Mouse (Mus musculus): ENCODE measurements around the gene Hpn. TPM values are rescaled to one million over a fixed set of nuclear protein-coding genes. Genes with fewer than 3 reads are reported as not detected.

The Hpn gene
- polyA plus RNA-seq, 1 experiment from 2014 or later: 4.2 TPM

DNA sequence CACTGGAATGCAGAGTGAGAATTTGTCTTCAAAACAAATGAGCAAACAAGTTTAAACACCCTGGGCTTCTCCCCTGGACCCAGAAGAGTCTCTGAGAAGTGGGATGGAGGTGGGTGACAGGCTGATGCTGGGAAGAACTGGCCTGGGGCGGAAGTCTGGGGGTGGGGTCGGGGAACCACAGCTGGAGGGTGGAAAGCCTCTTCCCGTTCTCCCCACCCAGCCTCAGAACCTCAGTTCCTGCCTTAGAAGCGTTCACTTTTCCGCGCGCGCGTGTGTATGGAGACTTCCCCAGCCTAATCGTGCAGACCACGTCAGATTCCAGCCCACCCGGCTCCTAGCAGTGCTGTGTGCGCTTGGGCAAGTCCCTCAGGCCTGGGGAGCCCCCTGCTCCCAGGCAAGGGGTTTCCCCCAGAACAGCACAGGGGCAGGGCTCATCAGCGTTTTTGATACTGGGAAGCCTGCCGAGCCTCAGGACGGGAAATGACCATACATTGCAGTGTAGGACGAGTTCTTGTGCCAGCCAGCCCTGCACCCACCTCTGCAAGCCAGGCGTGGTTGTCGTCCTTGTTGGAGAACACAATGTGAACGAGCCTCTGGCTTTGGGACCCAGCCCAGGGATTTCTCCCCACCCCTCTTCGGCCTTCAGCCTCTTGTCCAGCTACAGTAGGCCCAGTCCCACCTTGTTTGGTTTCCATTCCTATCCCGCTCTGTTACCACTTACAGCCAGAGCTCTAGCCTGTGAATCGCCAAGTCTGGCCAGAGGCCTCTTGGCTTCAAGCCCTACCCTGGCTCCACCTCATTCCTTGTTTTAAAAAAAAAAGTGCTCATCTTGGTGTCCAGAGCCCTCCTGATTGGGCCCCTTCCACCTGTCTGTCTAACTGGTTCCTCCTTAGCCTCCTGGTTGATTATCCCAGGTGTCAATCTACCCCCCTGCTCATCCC, 36.5 kb upstream of the Hpn start:
- peaks cover 37% of the 10 kb centered on the region for H3K4me1 ChIP-seq
- H3K4me3 ChIP-seq: peak overlapping the region; percentile 82
- H3K9ac ChIP-seq: peak overlapping the region; percentile 94
- no peaks in the 10 kb centered on the region for H3K9me3 ChIP-seq
- peak overlapping the region; percentile 95 for H3K27ac ChIP-seq
- H3K36me3 ChIP-seq: peaks cover 7% of the 10 kb centered on the region; the same call in 1 of the 2 replicates
- ATAC-seq (ENCODE audit: insufficient number of reproducible peaks, insufficient read depth, low FRiP score, low TSS enrichment): peak; percentile 38
- peak overlapping the region; percentile 81 for H3K4me2 ChIP-seq (replicated peaks)
- WGBS: 17% methylated on average over 23 of the region's 23 CpGs
- H3K27me3 ChIP-seq: no peaks in the 10 kb centered on the region

DNA sequence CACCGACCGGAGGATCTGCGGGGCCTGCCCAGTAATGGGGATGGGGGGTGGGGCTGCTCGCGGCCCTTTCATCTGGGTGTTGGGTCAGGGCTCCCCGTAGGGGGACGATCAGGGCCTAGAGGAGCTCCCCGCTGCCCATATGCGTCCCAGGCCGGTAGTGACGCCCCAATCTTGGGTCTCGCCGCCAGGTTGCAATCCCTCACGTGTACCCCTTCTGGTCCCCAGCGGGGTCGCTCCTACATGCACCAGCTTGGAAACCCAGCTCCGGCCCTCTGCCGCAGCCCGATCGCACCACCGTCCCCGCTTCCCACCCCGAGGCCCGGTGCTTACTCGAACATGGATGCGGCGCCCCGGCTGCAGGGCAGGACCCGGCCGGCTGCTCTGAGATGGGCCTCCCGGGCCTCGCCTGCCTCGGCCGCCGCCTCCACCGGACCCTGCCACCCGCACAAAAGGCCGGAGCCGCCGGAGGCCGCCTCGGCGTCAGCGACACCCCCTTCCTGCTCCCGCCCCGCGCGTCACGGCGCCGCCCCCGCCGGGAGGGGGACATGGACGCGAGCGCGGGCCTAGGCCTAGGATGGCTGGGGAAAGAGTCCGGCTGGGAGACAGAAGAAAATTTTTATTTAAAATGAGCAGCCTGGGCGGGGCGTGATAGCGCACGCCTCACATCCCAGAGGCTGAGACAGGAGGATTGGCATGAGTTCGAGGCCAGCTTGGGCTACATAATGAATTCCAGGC, 35.6 kb upstream of the Hpn start:
- H3K36me3 ChIP-seq: peaks cover 10% of the 10 kb centered on the region; the same call in 1 of the 2 replicates
- peak overlapping the region; percentile 95 for H3K27ac ChIP-seq
- H3K4me1 ChIP-seq: peaks cover 32% of the 10 kb centered on the region
- no peaks in the 10 kb centered on the region for H3K9me3 ChIP-seq
- peak overlapping the region; percentile 82 for H3K4me3 ChIP-seq
- peak; percentile 83 for ATAC-seq (ENCODE audit: insufficient number of reproducible peaks, insufficient read depth, low FRiP score, low TSS enrichment)
- H3K27me3 ChIP-seq: no peaks in the 10 kb centered on the region
- H3K9ac ChIP-seq: peak overlapping the region; percentile 94
- WGBS: under 1% methylated on average over 55 of the region's 63 CpGs
- H3K4me2 ChIP-seq (replicated peaks): peak overlapping the region; percentile 81

DNA sequence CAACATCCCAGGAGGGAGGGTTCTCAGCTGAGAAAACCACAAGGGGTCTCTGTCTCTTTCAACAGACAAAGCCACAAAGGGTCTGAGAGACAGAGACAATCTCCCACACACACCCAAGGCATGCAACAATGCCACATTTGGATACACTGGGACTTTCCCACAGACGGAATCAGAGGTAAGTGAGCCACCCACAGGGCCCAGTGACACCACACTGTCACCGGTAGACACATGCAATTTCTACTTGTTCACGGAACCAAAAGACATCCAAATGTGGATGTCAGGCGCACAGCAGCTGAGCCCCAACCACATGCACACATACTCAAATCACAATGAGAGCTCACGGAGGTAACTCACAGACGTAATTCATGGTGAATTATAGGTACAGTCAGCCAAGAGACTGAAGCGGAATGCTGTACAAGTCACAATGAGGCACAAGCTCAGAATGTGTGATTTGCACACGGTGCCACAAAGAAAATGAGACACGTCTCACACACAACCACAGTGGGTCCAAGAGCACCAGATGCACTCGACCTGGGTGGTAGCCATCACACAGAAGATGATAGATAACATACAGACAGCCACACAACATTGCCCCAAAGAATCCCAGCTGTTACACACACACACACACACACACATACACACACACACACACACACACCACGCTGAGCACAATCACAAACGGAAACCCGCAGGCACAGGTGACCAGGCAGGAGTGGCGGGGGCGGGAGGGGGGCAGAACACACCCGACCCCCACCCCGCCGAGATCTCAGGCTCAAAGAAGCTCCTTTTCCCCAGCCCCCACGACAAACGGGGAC, 34.9 kb upstream of the Hpn start:
- Histone ChIP-seq H3K4me2 (replicated peaks) (peak overlapping the region; percentile 81), H3K4me1 (peaks cover 32% of the 10 kb centered on the region), H3K9ac (peak overlapping the region; percentile 94), H3K36me3 (peaks cover 16% of the 10 kb centered on the region; the same call in 1 of the 2 replicates), H3K4me3 (peak overlapping the region; percentile 82), H3K27me3 (no peaks in the 10 kb centered on the region), H3K9me3 (no peaks in the 10 kb centered on the region), H3K27ac (peak overlapping the region; percentile 95)
- WGBS: 4% methylated on average over 20 of the region's 20 CpGs
- no peak for ATAC-seq (ENCODE audit: insufficient number of reproducible peaks, insufficient read depth, low FRiP score, low TSS enrichment)

DNA sequence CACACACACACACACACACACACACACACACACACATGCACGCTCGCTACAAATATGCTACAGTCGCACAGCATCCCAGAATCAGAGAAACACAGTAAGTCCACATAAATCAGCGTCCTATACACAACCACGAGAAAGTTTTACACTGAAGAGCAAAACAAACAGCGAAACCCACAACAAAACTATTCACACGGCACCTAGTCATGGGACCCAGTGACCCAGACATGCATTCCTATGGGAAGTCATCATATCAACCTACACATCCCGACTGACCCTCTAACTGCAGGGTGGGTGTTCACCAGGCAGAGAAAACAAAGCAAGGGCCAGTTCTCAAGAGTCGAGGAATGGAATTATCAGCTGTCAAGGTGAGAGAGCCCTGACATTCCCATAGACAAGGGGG, 34.2 kb upstream of the Hpn start:
- peaks cover 18% of the 10 kb centered on the region; the same call in 1 of the 2 replicates for H3K36me3 ChIP-seq
- no peaks in the 10 kb centered on the region for H3K27me3 ChIP-seq
- peak overlapping the region; percentile 82 for H3K4me3 ChIP-seq
- 37% methylated on average over 9 of the region's 9 CpGs for WGBS
- H3K4me2 ChIP-seq (replicated peaks): peak overlapping the region; percentile 81
- ATAC-seq (ENCODE audit: insufficient number of reproducible peaks, insufficient read depth, low FRiP score, low TSS enrichment): no peak
- H3K9me3 ChIP-seq: no peaks in the 10 kb centered on the region
- peak overlapping the region; percentile 95 for H3K27ac ChIP-seq
- H3K4me1 ChIP-seq: peaks cover 32% of the 10 kb centered on the region
- peak overlapping the region; percentile 94 for H3K9ac ChIP-seq

DNA sequence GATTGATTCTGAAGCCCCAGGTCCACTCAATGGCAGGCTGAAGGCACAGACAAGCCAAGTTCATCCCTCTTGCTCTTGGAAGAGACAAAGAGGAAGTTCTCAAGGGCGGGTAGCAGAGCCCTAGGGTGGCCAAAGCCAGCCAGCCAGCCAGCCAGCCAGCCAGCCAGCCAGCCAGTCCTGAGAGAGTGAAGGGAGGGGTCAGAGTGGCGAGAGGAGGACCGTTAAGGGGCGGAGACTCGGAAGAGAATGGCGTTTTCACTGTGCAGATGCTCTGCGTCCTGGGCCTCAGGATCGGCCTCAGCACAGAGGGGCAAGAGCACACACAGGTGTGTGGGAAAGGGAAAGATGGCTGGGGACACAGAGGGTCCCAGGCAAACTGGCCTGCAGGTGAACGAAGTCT, 33.7 kb upstream of the Hpn start:
- Histone ChIP-seq H3K36me3 (peaks cover 19% of the 10 kb centered on the region), H3K27me3 (no peaks in the 10 kb centered on the region), H3K9ac (peak overlapping the region; percentile 94), H3K4me3 (peak overlapping the region; percentile 82), H3K9me3 (no peaks in the 10 kb centered on the region), H3K27ac (peak overlapping the region; percentile 95), H3K4me1 (peaks cover 32% of the 10 kb centered on the region), H3K4me2 (replicated peaks) (peak overlapping the region; percentile 81)
- WGBS: 7% methylated on average over 9 of the region's 9 CpGs
- ATAC-seq (ENCODE audit: insufficient number of reproducible peaks, insufficient read depth, low FRiP score, low TSS enrichment): no peak; the same call in 1 of the 2 replicates

DNA sequence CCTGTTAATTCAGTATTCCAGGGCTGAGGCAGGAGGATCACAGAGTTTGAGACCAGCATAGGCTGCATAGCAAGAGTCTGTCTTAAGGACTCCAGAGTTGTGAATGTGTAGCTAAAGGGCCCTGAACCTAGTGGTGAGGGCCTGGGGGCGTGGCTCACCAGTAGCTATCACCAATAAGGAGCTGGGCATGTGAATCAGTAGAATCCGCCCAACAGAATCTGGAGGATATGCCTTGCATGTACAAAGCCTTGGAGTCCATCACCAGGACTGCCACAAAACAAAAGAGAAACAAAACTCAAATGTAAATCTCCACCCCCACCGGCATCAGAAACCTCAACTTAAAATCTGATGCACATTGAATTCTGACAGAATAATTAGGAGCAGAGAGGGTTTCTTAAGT, 33.0 kb upstream of the Hpn start:
- Histone ChIP-seq H3K27me3 (no peaks in the 10 kb centered on the region), H3K4me2 (replicated peaks) (peak overlapping the region; percentile 81), H3K36me3 (peaks cover 26% of the 10 kb centered on the region), H3K4me1 (peaks cover 32% of the 10 kb centered on the region), H3K9ac (peak overlapping the region; percentile 94; the same call in 1 of the 2 replicates), H3K4me3 (peak overlapping the region; percentile 82), H3K27ac (peak overlapping the region; percentile 95), H3K9me3 (no peaks in the 10 kb centered on the region)
- WGBS: 66% methylated on average over 3 of the region's 3 CpGs
- ATAC-seq (ENCODE audit: insufficient number of reproducible peaks, insufficient read depth, low FRiP score, low TSS enrichment): no peak

DNA sequence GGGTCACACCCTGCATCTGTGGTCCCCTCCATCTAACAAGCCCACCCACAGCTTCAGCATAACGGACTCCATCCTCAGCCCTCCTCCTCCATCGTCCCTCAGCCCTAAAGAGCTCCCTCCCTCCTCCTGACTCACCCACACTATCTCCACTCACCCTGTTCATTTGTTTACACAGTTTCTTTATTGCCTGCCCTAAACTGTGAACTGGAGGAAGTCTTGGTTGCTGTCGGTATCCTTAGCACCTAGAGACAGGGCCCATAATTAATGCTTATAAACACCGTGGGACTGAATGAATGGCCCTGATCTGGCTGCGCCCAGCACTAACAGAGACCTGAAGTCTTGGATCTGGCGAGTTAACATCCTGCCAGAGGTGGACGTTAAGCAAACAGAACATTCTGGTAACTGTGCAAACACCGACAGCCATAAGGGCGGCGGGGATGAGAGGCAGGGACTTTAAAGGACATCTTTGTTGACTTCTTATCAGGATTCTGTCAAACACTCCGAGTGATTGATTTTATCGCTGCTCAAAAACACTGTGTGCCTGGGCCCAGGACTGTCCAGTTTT, 30.6 kb upstream of the Hpn start:
- 88% methylated on average over 12 of the region's 12 CpGs for WGBS
- Histone ChIP-seq H3K9me3 (no peaks in the 10 kb centered on the region), H3K27me3 (no peaks in the 10 kb centered on the region), H3K9ac (no peak overlapping the region), H3K36me3 (peaks cover 50% of the 10 kb centered on the region), H3K4me1 (peaks cover 23% of the 10 kb centered on the region), H3K27ac (no peak overlapping the region), H3K4me3 (no peak overlapping the region), H3K4me2 (replicated peaks) (no peak overlapping the region)
- ATAC-seq (ENCODE audit: insufficient number of reproducible peaks, insufficient read depth, low FRiP score, low TSS enrichment): no peak

DNA sequence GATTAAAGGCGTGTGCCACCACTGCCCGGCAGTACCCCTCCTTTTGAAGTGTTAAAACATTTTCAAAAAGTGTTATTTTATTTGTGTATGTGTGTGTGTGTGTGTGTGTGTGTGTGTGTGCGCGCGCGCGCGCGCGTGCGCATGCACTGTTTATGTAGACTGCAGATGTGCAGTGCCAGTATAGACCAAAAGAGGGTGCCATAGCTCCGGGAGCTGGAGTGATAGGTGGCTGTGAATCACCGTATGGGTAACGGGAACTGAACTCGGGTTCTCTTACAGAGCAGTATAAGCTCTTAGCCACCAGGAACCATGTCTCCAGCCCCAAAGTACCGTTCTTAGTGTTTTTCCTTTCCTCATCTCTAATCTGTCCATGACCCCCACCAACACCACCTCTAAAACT, 29.8 kb upstream of the Hpn start:
- WGBS: 94% methylated on average over 14 of the region's 16 CpGs
- H3K27me3 ChIP-seq: no peaks in the 10 kb centered on the region
- no peaks in the 10 kb centered on the region for H3K9me3 ChIP-seq
- ATAC-seq (ENCODE audit: insufficient number of reproducible peaks, insufficient read depth, low FRiP score, low TSS enrichment): no peak
- H3K9ac ChIP-seq: no peak overlapping the region
- no peak overlapping the region for H3K4me3 ChIP-seq
- H3K4me1 ChIP-seq: peaks cover 23% of the 10 kb centered on the region
- no peak overlapping the region for H3K27ac ChIP-seq
- peaks cover 56% of the 10 kb centered on the region for H3K36me3 ChIP-seq
- no peak overlapping the region for H3K4me2 ChIP-seq (replicated peaks)

DNA sequence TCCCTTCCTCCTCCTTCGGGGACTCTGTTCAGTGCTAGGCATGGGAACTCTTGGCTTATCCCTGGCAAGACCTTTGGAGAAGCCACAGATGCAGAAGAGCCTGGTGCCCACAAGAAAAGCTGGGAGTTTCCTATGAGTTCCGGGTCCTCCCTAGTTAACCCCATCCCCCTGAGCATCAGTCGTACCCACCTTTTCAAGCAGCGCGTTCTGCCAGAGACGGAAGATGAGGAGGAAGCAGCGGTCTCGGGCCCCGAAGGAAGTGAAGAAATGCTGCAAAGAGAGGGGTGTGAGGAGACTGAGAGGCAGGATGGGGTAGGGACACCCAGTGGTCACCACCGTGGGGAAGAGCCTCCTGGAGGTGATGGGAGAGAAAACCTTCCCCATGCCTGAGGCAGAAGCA, 25.9 kb upstream of the Hpn start:
- Histone ChIP-seq H3K4me3 (no peak overlapping the region), H3K27ac (no peak overlapping the region), H3K9ac (no peak overlapping the region), H3K36me3 (peaks cover 86% of the 10 kb centered on the region), H3K27me3 (no peaks in the 10 kb centered on the region), H3K4me2 (replicated peaks) (no peak overlapping the region), H3K4me1 (no peaks in the 10 kb centered on the region), H3K9me3 (no peaks in the 10 kb centered on the region)
- 93% methylated on average over 10 of the region's 10 CpGs for WGBS
- no peak for ATAC-seq (ENCODE audit: insufficient number of reproducible peaks, insufficient read depth, low FRiP score, low TSS enrichment)

DNA sequence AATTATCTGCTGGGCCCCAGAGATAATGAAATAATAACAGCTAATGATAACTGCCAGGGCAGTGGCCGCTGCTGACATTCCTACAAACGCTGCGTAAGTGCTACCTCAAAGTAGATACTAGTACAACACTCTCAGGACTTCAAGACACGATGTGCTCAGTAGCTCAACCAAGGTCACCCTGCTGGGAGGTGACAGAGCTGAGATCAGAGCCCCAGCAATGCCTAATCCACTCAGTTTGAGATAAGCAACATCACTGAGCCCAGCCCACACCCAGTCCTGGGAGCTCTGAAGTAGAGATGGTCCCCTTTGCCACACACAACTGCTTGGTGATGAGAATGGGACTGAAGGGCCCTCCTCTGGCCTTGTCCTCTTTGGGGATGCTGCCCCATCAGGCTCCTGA, 25.2 kb upstream of the Hpn start:
- peaks cover 88% of the 10 kb centered on the region for H3K36me3 ChIP-seq
- H3K4me2 ChIP-seq (replicated peaks): no peak overlapping the region
- 88% methylated on average over 4 of the region's 4 CpGs for WGBS
- H3K4me3 ChIP-seq: no peak overlapping the region
- H3K9me3 ChIP-seq: no peaks in the 10 kb centered on the region
- no peak overlapping the region for H3K27ac ChIP-seq
- no peak for ATAC-seq (ENCODE audit: insufficient number of reproducible peaks, insufficient read depth, low FRiP score, low TSS enrichment)
- no peaks in the 10 kb centered on the region for H3K4me1 ChIP-seq
- H3K27me3 ChIP-seq: no peaks in the 10 kb centered on the region
- no peak overlapping the region for H3K9ac ChIP-seq

DNA sequence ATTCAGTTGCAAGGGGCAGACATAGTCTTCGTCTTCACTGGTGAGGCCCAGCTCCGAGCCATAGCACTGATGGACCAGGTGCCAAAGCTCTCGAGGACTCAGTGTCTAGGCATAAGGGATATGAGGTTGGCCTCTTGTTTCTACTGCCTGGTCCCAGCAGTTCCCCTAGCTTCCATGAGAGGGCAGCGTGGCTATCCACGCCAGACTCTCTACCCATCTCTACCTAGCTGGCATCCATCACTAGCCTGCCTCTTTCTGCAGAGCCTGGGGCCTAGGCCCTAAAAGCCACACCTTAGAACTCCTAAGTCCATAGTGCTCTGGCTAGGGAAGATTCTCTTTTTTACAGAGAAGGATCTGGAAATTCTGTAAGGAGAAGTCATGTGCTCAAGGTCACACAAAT, 24.7 kb upstream of the Hpn start:
- Histone ChIP-seq H3K27me3 (no peaks in the 10 kb centered on the region), H3K4me2 (replicated peaks) (no peak overlapping the region), H3K9me3 (no peaks in the 10 kb centered on the region), H3K9ac (no peak overlapping the region), H3K27ac (no peak overlapping the region), H3K4me1 (no peaks in the 10 kb centered on the region), H3K4me3 (no peak overlapping the region), H3K36me3 (peaks cover 90% of the 10 kb centered on the region)
- ATAC-seq (ENCODE audit: insufficient number of reproducible peaks, insufficient read depth, low FRiP score, low TSS enrichment): no peak
- WGBS: 74% methylated on average over 5 of the region's 5 CpGs

Data from embryonic facial prominence, embryonic 12.5 days (tissue).